Mouse (Mus musculus): ENCODE measurements at regions not wholly inside any gene's neighbourhood (a gene's known extent, or its start where the extent isn't known, plus 50 kb on each side); places are given as distances from the start of the nearest gene placed in this dataset.

DNA sequence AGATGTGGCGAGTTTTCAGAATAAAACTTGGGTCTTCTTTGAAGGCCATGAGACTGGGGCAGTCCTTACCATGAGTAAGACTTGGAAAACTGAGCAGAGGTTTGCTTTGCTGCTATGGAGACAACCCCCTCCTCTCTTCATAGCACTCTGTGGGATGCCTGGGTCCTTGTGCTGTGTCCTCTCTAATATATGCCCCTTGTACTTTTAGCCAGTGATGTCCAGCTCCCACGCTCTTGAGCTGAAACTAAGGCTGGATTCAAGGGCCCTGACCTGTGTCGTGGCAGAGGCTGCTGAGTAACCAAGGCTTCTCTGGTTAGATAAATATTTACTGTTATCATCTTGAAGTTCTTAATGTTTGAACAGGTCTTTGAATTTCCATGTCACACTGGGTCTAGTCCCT is 236.8 kb downstream of the Zfp326 start:
- TF ChIP-seq POLR2A (IDR thresholded peaks at IDR 0.05; ENCODE audit: insufficient read length, low read depth), result no peak
- TF ChIP-seq POLR2AphosphoS2 (IDR thresholded peaks at IDR 0.05; ENCODE audit: insufficient read length, low read depth), result no peak
- no peak for TF ChIP-seq USF1 (IDR thresholded peaks at IDR 0.05; ENCODE audit: low read depth)
- no peak for TF ChIP-seq MAX (IDR thresholded peaks at IDR 0.05; ENCODE audit: low read depth)
